Mouse (Mus musculus): ENCODE data around the gene Epha2. TPM values are rescaled to one million over a fixed set of nuclear protein-coding genes. Genes with fewer than 3 reads are reported as not detected.

The Epha2 gene
- polyA plus RNA-seq, 1 experiment from 2014 or later, result 0.21 TPM

GRCm38 (mm10) chr4:141267837-141268236 is 33.2 kb upstream of the Epha2 start:
- no peaks in the 10 kb centered on the region for H3K36me3 ChIP-seq (ENCODE audit: control insufficient read depth, insufficient read depth, low read length)
- no peak for ATAC-seq (ENCODE audit: low read depth)
- H3K27ac ChIP-seq (ENCODE audit: low read depth, low read length), result no peak overlapping the region
- H3K4me1 ChIP-seq (ENCODE audit: control insufficient read depth, insufficient read depth, low read length), result no peaks in the 10 kb centered on the region
- H3K9ac ChIP-seq (replicated peaks; ENCODE audit: low read depth, low read length), result no peak overlapping the region
- no peak overlapping the region for H3K4me2 ChIP-seq (ENCODE audit: low read depth, low read length)
- H3K27me3 ChIP-seq (ENCODE audit: control insufficient read depth, insufficient read depth, low read length), result no peaks in the 10 kb centered on the region
- 49% methylated on average over 9 of the region's 9 CpGs for WGBS
- H3K4me3 ChIP-seq (ENCODE audit: low read depth, low read length), result no peak overlapping the region
- no peaks in the 10 kb centered on the region for H3K9me3 ChIP-seq (ENCODE audit: control insufficient read depth, low read length)

DNA sequence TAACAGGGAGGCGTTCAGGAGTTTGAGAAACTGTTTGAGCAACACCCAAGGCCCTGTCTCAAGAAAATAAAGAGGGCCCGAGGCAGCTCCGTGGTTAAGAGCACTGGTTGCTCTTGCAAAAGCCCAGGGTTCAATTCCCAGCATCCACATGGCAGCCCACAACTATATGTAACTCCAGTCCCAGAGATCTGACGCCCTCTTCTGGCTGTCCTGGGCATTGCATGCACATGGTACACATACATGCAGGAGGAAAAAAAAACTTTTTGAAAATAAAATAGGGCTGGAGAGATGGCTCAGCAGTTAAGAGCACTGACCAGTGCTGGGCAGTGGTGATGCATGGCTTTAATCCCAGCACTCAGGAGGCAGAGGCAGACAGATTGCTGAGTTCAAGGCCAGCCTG is 32.7 kb upstream of the Epha2 start:
- Histone ChIP-seq H3K27ac (ENCODE audit: low read depth, low read length) (no peak overlapping the region), H3K4me1 (ENCODE audit: control insufficient read depth, insufficient read depth, low read length) (no peaks in the 10 kb centered on the region), H3K9me3 (ENCODE audit: control insufficient read depth, low read length) (no peaks in the 10 kb centered on the region), H3K27me3 (ENCODE audit: control insufficient read depth, insufficient read depth, low read length) (no peaks in the 10 kb centered on the region), H3K4me2 (ENCODE audit: low read depth, low read length) (no peak overlapping the region), H3K9ac (replicated peaks; ENCODE audit: low read depth, low read length) (no peak overlapping the region), H3K4me3 (ENCODE audit: low read depth, low read length) (no peak overlapping the region), H3K36me3 (ENCODE audit: control insufficient read depth, insufficient read depth, low read length) (no peaks in the 10 kb centered on the region)
- WGBS, result 83% methylated on average over 4 of the region's 4 CpGs
- ATAC-seq (ENCODE audit: low read depth), result no peak

GRCm38 (mm10) chr4:141269080-141269479 is 32.0 kb upstream of the Epha2 start:
- H3K9me3 ChIP-seq (ENCODE audit: control insufficient read depth, low read length), result no peaks in the 10 kb centered on the region
- H3K27ac ChIP-seq (ENCODE audit: low read depth, low read length), result no peak overlapping the region
- H3K4me1 ChIP-seq (ENCODE audit: control insufficient read depth, insufficient read depth, low read length), result no peaks in the 10 kb centered on the region
- H3K9ac ChIP-seq (replicated peaks; ENCODE audit: low read depth, low read length), result no peak overlapping the region
- H3K27me3 ChIP-seq (ENCODE audit: control insufficient read depth, insufficient read depth, low read length), result no peaks in the 10 kb centered on the region
- 86% methylated on average over 6 of the region's 6 CpGs for WGBS
- no peak for ATAC-seq (ENCODE audit: low read depth)
- H3K4me2 ChIP-seq (ENCODE audit: low read depth, low read length), result no peak overlapping the region
- H3K4me3 ChIP-seq (ENCODE audit: low read depth, low read length), result no peak overlapping the region
- H3K36me3 ChIP-seq (ENCODE audit: control insufficient read depth, insufficient read depth, low read length), result no peaks in the 10 kb centered on the region

DNA sequence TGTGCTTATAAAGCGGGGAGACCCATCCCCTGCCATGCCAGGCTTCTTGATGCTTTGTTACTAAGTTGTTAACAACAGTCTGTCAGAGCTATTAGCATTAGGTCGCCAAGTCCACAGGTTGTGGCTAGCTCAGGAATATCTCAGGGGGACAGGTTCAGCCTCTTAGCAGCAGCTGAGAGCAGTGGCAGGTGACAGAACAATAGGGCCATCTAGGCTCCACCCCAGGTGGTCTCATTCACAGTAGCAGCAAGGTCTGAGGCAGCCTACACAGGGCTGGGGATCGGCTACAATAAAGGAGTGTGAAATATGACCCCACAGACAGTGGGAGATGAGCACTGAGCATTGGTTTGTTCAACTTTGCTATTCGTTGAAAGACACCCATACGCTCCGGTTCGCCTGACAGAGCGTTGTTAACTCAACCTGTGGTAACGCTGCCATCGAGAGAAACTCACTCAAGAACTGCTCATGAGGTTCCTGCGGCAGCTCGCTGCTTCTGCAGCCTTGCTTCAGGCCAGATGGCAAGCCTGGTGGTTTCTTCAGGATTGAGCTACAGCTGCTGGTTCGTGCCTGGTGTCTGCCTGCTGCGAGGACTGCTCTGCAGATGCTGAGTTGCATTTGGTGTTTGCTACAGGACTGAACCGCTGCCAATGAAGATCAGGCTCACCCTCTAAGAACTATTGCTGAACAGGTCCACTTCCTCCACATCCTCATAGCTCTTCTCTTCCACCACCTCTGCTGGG is 30.7 kb upstream of the Epha2 start:
- no peak overlapping the region for H3K4me3 ChIP-seq (ENCODE audit: low read depth, low read length)
- H3K9ac ChIP-seq (replicated peaks; ENCODE audit: low read depth, low read length), result no peak overlapping the region
- no peaks in the 10 kb centered on the region for H3K36me3 ChIP-seq (ENCODE audit: control insufficient read depth, insufficient read depth, low read length)
- no peaks in the 10 kb centered on the region for H3K27me3 ChIP-seq (ENCODE audit: control insufficient read depth, insufficient read depth, low read length)
- no peaks in the 10 kb centered on the region for H3K9me3 ChIP-seq (ENCODE audit: control insufficient read depth, low read length)
- H3K4me1 ChIP-seq (ENCODE audit: control insufficient read depth, insufficient read depth, low read length), result no peaks in the 10 kb centered on the region
- WGBS, result 50% methylated on average over 15 of the region's 15 CpGs
- no peak overlapping the region for H3K27ac ChIP-seq (ENCODE audit: low read depth, low read length)
- H3K4me2 ChIP-seq (ENCODE audit: low read depth, low read length), result no peak overlapping the region
- ATAC-seq (ENCODE audit: low read depth), result no peak

DNA sequence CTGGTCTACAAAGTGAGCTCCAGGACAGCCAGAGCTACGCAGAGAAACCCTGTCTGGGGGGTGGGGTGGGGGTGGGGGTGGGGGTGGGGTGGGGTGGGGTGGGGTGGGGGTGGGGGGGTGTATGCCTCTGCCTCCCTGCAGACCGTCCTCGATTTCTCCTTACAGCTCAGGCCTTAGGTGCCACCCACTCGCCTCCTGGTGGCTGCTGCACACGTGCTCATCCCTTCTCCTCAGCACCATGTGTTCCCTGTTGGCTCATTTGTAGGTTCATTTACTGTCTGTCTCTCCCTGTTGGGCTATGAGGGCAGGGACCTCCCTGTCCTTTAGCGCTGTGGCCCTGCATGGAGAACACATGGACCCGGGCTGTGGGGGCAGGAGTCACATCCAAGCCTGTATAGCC is 29.8 kb upstream of the Epha2 start:
- Histone ChIP-seq H3K9me3 (ENCODE audit: control insufficient read depth, low read length) (no peaks in the 10 kb centered on the region), H3K4me2 (ENCODE audit: low read depth, low read length) (no peak overlapping the region), H3K36me3 (ENCODE audit: control insufficient read depth, insufficient read depth, low read length) (no peaks in the 10 kb centered on the region), H3K4me1 (ENCODE audit: control insufficient read depth, insufficient read depth, low read length) (no peaks in the 10 kb centered on the region), H3K4me3 (ENCODE audit: low read depth, low read length) (no peak overlapping the region), H3K9ac (replicated peaks; ENCODE audit: low read depth, low read length) (no peak overlapping the region), H3K27me3 (ENCODE audit: control insufficient read depth, insufficient read depth, low read length) (no peaks in the 10 kb centered on the region), H3K27ac (ENCODE audit: low read depth, low read length) (no peak overlapping the region)
- WGBS, result 88% methylated on average over 7 of the region's 7 CpGs
- no peak for ATAC-seq (ENCODE audit: low read depth)

GRCm38 (mm10) chr4:141271721-141272120 is 29.3 kb upstream of the Epha2 start:
- Histone ChIP-seq H3K27me3 (ENCODE audit: control insufficient read depth, insufficient read depth, low read length) (no peaks in the 10 kb centered on the region), H3K36me3 (ENCODE audit: control insufficient read depth, insufficient read depth, low read length) (no peaks in the 10 kb centered on the region), H3K4me2 (ENCODE audit: low read depth, low read length) (no peak overlapping the region), H3K4me1 (ENCODE audit: control insufficient read depth, insufficient read depth, low read length) (no peaks in the 10 kb centered on the region), H3K9ac (replicated peaks; ENCODE audit: low read depth, low read length) (no peak overlapping the region), H3K4me3 (ENCODE audit: low read depth, low read length) (no peak overlapping the region), H3K9me3 (ENCODE audit: control insufficient read depth, low read length) (no peaks in the 10 kb centered on the region), H3K27ac (ENCODE audit: low read depth, low read length) (no peak overlapping the region)
- WGBS, result 86% methylated on average over 6 of the region's 6 CpGs
- ATAC-seq (ENCODE audit: low read depth), result no peak

DNA sequence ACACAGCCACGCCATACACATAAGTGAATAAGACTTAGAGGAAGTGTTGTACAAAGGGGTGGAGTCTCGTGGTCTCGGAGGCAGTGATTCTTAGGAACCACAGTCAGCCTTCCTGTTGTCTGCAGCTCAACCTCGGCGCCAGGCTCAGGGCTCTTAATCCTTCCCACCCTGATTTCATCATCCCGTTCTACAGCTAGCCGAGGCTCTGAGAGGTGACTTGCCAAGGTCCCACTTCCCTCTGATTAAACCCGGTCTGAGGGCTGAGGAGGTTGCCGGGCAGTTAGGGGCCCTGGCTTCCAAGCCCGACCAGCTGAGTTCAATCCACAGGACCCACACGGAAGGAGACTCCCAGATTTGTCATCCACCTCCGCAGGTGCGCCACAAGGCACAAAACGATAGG is 28.2 kb upstream of the Epha2 start:
- Histone ChIP-seq H3K27ac (ENCODE audit: low read depth, low read length) (no peak overlapping the region), H3K9me3 (ENCODE audit: control insufficient read depth, low read length) (no peaks in the 10 kb centered on the region), H3K9ac (replicated peaks; ENCODE audit: low read depth, low read length) (no peak overlapping the region; the same call in 1 of the 2 replicates), H3K4me3 (ENCODE audit: low read depth, low read length) (no peak overlapping the region), H3K27me3 (ENCODE audit: control insufficient read depth, insufficient read depth, low read length) (no peaks in the 10 kb centered on the region), H3K36me3 (ENCODE audit: control insufficient read depth, insufficient read depth, low read length) (no peaks in the 10 kb centered on the region), H3K4me2 (ENCODE audit: low read depth, low read length) (peak overlapping the region; percentile 12; the same call in 1 of the 2 replicates), H3K4me1 (ENCODE audit: control insufficient read depth, insufficient read depth, low read length) (no peaks in the 10 kb centered on the region)
- ATAC-seq (ENCODE audit: low read depth), result no peak
- 23% methylated on average over 14 of the region's 14 CpGs for WGBS

DNA sequence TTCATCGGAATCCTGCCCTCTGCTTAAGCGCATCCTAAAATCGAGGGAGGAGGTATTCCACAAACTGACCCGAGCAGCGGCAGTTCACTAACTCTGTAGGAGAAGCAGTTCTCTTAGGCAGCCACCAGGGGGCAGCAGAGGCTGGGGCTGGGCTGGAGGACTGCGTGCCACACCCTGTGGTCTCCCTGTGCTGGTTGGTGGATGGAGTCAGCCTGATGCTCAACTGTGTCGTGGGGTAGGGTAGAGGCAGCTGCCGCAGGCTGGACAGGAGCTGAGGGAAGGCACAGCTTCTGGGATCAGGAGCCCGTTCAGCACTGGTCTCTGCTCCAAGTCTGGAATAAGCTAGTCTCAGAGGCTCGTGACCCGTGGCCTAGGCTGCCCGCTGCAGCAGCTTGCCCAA is 27.7 kb upstream of the Epha2 start:
- ATAC-seq (ENCODE audit: low read depth), result peak; percentile 86
- peak overlapping the region; percentile 12; the same call in 1 of the 2 replicates for H3K4me2 ChIP-seq (ENCODE audit: low read depth, low read length)
- H3K9me3 ChIP-seq (ENCODE audit: control insufficient read depth, low read length), result no peaks in the 10 kb centered on the region
- H3K9ac ChIP-seq (replicated peaks; ENCODE audit: low read depth, low read length), result no peak overlapping the region; the same call in 1 of the 2 replicates
- H3K27me3 ChIP-seq (ENCODE audit: control insufficient read depth, insufficient read depth, low read length), result no peaks in the 10 kb centered on the region
- H3K27ac ChIP-seq (ENCODE audit: low read depth, low read length), result no peak overlapping the region
- no peak overlapping the region for H3K4me3 ChIP-seq (ENCODE audit: low read depth, low read length)
- H3K4me1 ChIP-seq (ENCODE audit: control insufficient read depth, insufficient read depth, low read length), result no peaks in the 10 kb centered on the region
- no peaks in the 10 kb centered on the region for H3K36me3 ChIP-seq (ENCODE audit: control insufficient read depth, insufficient read depth, low read length)
- WGBS, result 19% methylated on average over 12 of the region's 12 CpGs

- Histone ChIP-seq H3K9me3 (ENCODE audit: control insufficient read depth, low read length) (no peaks in the 10 kb centered on the region), H3K27me3 (ENCODE audit: control insufficient read depth, insufficient read depth, low read length) (no peaks in the 10 kb centered on the region), H3K27ac (ENCODE audit: low read depth, low read length) (no peak overlapping the region), H3K4me2 (ENCODE audit: low read depth, low read length) (no peak overlapping the region), H3K9ac (replicated peaks; ENCODE audit: low read depth, low read length) (no peak overlapping the region), H3K4me3 (ENCODE audit: low read depth, low read length) (no peak overlapping the region), H3K4me1 (ENCODE audit: control insufficient read depth, insufficient read depth, low read length) (no peaks in the 10 kb centered on the region), H3K36me3 (ENCODE audit: control insufficient read depth, insufficient read depth, low read length) (no peaks in the 10 kb centered on the region)
- WGBS, result 44% methylated on average over 23 of the region's 23 CpGs
- no peak for ATAC-seq (ENCODE audit: low read depth)
Observed at GRCm38 (mm10) chr4:141274485-141275341, 26.3 kb upstream of the Epha2 start.
